Mouse (Mus musculus): ENCODE measurements around the gene Sept8. TPM values are rescaled to one million over a fixed set of nuclear protein-coding genes. Genes with fewer than 3 reads are reported as not detected.

Sept8 gene
- polyA plus RNA-seq, 2 experiments, result 18.3 to 33.1 TPM

- no peak overlapping the region for H3K4me3 ChIP-seq (ENCODE audit: insufficient read depth in 1 of 2, low read depth in 2 of 2, low read length in 2 of 2)
- 0 out of 2 replicates have a peak, but pooled peaks cover 4% of the 10 kb centered on the region for H3K36me3 ChIP-seq (replicated peaks; ENCODE audit: control insufficient read depth, insufficient read depth, low read depth)
- TF ChIP-seq CTCF (IDR thresholded peaks at IDR 0.05; ENCODE audit: low read depth) (no peak), EP300 (IDR thresholded peaks at IDR 0.05; ENCODE audit: low read depth) (no peak)
- no peak for DNase-seq (ENCODE audit: low read depth in 3 of 3, low spot score in 3 of 3)
- H3K4me1 ChIP-seq (replicated peaks; ENCODE audit: control insufficient read depth in 2 of 2, insufficient read depth in 2 of 2, low read length in 1 of 2), result peaks cover 10% of the 10 kb centered on the region in 2 experiments
- no peaks in the 10 kb centered on the region for H3K9me3 ChIP-seq (ENCODE audit: control insufficient read depth, low read length)
- no peak overlapping the region for H3K9ac ChIP-seq (replicated peaks)
- WGBS (ENCODE audit: insufficient replicate concordance), result 32% methylated on average over 8 of the region's 8 CpGs
- no peak for ATAC-seq (ENCODE audit: insufficient read depth)
- H3K4me2 ChIP-seq (ENCODE audit: low read depth), result no peak overlapping the region
- no peak overlapping the region for H3K27ac ChIP-seq
- H3K27me3 ChIP-seq (ENCODE audit: control insufficient read depth, insufficient read depth, low read length), result peaks cover 69% of the 10 kb centered on the region
Measured at GRCm38 (mm10) chr11:53475620-53476019, 43.4 kb upstream of the Sept8 start.

- WGBS (ENCODE audit: insufficient replicate concordance), result 16% methylated on average over 7 of the region's 7 CpGs
- Histone ChIP-seq H3K9me3 (ENCODE audit: control insufficient read depth, low read length) (no peaks in the 10 kb centered on the region), H3K9ac (replicated peaks) (peak overlapping the region; percentile 75), H3K36me3 (replicated peaks; ENCODE audit: control insufficient read depth, insufficient read depth, low read depth) (0 out of 2 replicates have a peak, but pooled peaks cover 4% of the 10 kb centered on the region), H3K4me1 (replicated peaks; ENCODE audit: control insufficient read depth in 2 of 2, insufficient read depth in 2 of 2, low read length in 1 of 2) (peaks cover 27 to 28% of the 10 kb centered on the region in 2 experiments), H3K4me2 (ENCODE audit: low read depth) (peak overlapping the region; percentile 72), H3K27ac (no peak overlapping the region), H3K27me3 (ENCODE audit: control insufficient read depth, insufficient read depth, low read length) (peaks cover 59% of the 10 kb centered on the region), H3K4me3 (ENCODE audit: insufficient read depth in 1 of 2, low read depth in 2 of 2, low read length in 2 of 2) (peak overlapping the region; percentile 66 to 92)
- DNase-seq (ENCODE audit: low read depth in 3 of 3, low spot score in 3 of 3) (no peak), ATAC-seq (ENCODE audit: insufficient read depth) (no peak)
- no peak for TF ChIP-seq CTCF (IDR thresholded peaks at IDR 0.05; ENCODE audit: low read depth)
- no peak for TF ChIP-seq EP300 (IDR thresholded peaks at IDR 0.05; ENCODE audit: low read depth)
Measured at GRCm38 (mm10) chr11:53477833-53478232, 41.2 kb upstream of the Sept8 start.

DNA sequence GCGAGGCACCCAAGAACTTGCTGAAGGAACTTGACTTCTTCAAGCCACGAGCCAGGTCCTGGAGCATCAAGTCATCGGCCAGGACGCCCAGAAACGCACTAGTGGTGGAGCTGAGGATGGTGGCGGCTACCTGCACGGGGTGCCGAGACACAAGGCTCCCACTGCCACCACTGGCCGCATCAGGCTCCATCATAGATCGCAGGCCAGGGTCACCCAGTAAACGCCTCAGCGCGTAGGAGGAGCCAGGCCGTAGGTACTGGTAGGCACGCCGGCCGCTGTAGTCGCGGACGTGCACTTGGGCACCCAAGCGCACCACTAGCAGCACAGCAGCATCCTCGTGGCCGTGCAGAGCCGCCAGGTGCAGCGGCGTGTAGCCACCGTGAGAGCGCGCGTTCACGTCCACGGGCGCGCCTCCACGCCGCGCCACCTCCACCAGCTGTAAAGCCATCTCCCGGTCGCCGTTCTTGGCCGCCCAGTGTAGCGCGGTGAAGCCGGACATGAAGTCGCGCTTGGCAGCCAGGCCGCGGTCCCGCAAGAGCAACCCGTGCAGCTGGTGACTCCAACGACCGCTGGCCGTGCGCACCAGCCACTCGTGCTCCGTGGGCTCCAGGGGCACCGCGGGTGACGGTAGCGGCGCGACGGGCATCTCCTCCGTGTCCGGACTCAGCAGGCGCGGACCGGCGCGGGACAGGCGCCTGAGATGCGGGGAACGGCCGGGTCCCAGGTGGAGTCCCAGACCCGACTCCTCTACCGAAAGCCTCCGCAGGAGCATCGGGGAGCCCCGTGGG, 40.5 kb upstream of the Sept8 start:
- TF ChIP-seq EP300 (IDR thresholded peaks at IDR 0.05; ENCODE audit: low read depth), result no peak
- 0 out of 2 replicates have a peak, but pooled peaks have one; percentile 6 for TF ChIP-seq CTCF (IDR thresholded peaks at IDR 0.05; ENCODE audit: low read depth)
- H3K4me2 ChIP-seq (ENCODE audit: low read depth), result peak overlapping the region; percentile 72
- 0 out of 2 replicates have a peak, but pooled peaks cover 4% of the 10 kb centered on the region for H3K36me3 ChIP-seq (replicated peaks; ENCODE audit: control insufficient read depth, insufficient read depth, low read depth)
- peaks cover 34% of the 10 kb centered on the region in 2 experiments for H3K4me1 ChIP-seq (replicated peaks; ENCODE audit: control insufficient read depth in 2 of 2, insufficient read depth in 2 of 2, low read length in 1 of 2)
- no peak for ATAC-seq (ENCODE audit: insufficient read depth)
- no peak overlapping the region for H3K27ac ChIP-seq
- no peaks in the 10 kb centered on the region for H3K9me3 ChIP-seq (ENCODE audit: control insufficient read depth, low read length)
- DNase-seq (ENCODE audit: low read depth in 3 of 3, low spot score in 3 of 3), result no peak
- peak overlapping the region; percentile 75 for H3K9ac ChIP-seq (replicated peaks)
- 9% methylated on average over 79 of the region's 79 CpGs for WGBS (ENCODE audit: insufficient replicate concordance)
- H3K27me3 ChIP-seq (ENCODE audit: control insufficient read depth, insufficient read depth, low read length), result peaks cover 56% of the 10 kb centered on the region
- peak overlapping the region; percentile 66 to 92 for H3K4me3 ChIP-seq (ENCODE audit: insufficient read depth in 1 of 2, low read depth in 2 of 2, low read length in 2 of 2)

GRCm38 (mm10) chr11:53479171-53479782, 39.8 kb upstream of the Sept8 start:
- ATAC-seq (ENCODE audit: insufficient read depth) (peak; percentile 0; the same call in 1 of the 2 replicates), DNase-seq (ENCODE audit: low read depth in 3 of 3, low spot score in 3 of 3) (no peak)
- peak overlapping the region; percentile 75 for H3K9ac ChIP-seq (replicated peaks)
- no peaks in the 10 kb centered on the region for H3K9me3 ChIP-seq (ENCODE audit: control insufficient read depth, low read length)
- 2% methylated on average over 62 of the region's 62 CpGs for WGBS (ENCODE audit: insufficient replicate concordance)
- peaks cover 53% of the 10 kb centered on the region for H3K27me3 ChIP-seq (ENCODE audit: control insufficient read depth, insufficient read depth, low read length)
- TF ChIP-seq CTCF (IDR thresholded peaks at IDR 0.05; ENCODE audit: low read depth), result no peak
- TF ChIP-seq EP300 (IDR thresholded peaks at IDR 0.05; ENCODE audit: low read depth), result no peak
- H3K36me3 ChIP-seq (replicated peaks; ENCODE audit: control insufficient read depth, insufficient read depth, low read depth), result 0 out of 2 replicates have a peak, but pooled peaks cover 4% of the 10 kb centered on the region
- H3K27ac ChIP-seq, result peak overlapping the region; percentile 98
- peak overlapping the region; percentile 72 for H3K4me2 ChIP-seq (ENCODE audit: low read depth)
- H3K4me3 ChIP-seq (ENCODE audit: insufficient read depth in 1 of 2, low read depth in 2 of 2, low read length in 2 of 2), result peak overlapping the region; percentile 66 to 92
- peaks cover 40% of the 10 kb centered on the region in 2 experiments for H3K4me1 ChIP-seq (replicated peaks; ENCODE audit: control insufficient read depth in 2 of 2, insufficient read depth in 2 of 2, low read length in 1 of 2)

Data from liver, embryonic 14.5 days (tissue).